Mouse (Mus musculus) thymus, postnatal 4 days (tissue): ENCODE measurements at regions not wholly inside any gene's neighbourhood (a gene's known extent, or its start where the extent isn't known, plus 50 kb on each side); places are given as distances from the start of the nearest gene placed in this dataset.
A peak's percentile ranks its signal among the peaks of the same experiment; 100 is the strongest.
"Not testable (repeated sequence)": the region's sequence is repeated elsewhere in the genome, so short reads cannot be mapped to it uniquely, and the experiment has no call there.

Experiments used
- DNase-seq: peaks from one replicate; pipeline ENCODE4 v3.0.0; 2021

DNA sequence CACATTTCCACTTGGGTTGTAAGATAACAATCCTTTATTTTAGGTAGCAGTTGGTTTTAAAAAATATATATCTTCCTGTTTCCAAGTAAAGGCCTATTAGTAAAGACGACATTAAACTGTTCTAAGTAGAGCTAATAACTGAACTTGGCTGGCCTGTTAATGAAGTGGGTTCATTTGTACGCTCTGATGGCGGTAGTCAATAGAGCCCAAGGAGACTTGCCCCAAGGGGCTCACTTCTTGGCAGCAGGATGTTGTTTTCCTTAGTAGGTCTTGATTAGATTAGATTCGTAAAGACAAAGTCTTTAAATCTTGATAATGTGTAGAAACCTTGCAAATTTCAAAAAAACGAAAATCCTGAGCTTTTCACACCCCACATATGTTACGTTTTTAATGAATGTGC, 135.4 kb upstream of the Rapgef5 start:
- no peak for DNase-seq

GRCm38 (mm10) chr12:117382727-117383126, 133.6 kb upstream of the Rapgef5 start:
- DNase-seq, result not testable (repeated sequence)

DNA sequence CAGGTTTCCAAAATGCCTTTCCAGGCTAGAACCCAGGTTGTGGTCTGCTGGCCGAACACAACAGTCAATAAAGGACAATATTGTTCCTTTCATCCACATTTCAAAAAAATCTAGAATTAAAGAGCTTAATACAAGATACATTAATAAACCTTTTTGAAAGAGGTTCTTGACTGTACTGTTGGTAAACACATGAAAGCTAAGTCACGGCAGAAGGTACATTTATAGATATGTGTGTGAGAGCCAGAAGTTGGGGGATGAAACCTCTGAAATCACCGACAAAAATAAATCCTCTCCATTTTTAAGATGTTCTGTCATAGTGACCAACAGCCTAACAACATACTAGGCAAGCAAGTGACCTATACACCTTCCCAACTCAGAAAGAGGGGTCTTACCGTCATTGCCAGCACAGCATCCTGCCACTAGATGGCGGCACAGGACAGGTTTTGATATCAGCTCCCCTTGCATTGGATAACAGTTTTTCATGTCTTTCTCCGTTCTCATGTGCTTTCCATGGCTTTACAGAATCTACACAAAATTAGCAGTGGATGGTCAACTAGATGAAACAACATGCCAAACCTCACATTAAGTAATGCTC, 131.1 kb upstream of the Rapgef5 start:
- peak; percentile 92 for DNase-seq

- DNase-seq, result no peak
Measured at GRCm38 (mm10) chr12:117385697-117386096, 130.6 kb upstream of the Rapgef5 start.

- DNase-seq, result no peak
Measured at GRCm38 (mm10) chr12:117386957-117387356, 129.3 kb upstream of the Rapgef5 start.

GRCm38 (mm10) chr12:117389516-117390347, 126.5 kb upstream of the Rapgef5 start:
- DNase-seq, result no peak

DNA sequence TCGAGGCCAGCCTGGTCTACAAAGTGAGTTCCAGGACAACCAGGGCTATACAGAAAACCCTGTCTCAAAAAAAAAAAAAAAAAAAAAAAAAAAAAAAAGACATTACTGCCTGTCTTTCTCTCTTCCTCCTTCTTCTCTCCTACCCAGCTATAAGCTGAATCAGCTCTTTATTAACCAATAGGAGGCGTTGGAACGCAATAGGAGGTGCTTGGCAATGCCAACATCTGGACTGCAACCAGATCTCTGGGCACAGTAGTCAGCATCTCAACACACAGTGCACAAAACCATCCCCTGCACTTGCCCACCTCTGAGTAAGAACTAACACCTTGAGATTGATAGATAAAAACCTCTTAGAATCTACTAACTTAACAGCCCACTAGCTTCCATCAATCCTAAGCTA, 118.8 kb upstream of the Rapgef5 start:
- no peak for DNase-seq

DNA sequence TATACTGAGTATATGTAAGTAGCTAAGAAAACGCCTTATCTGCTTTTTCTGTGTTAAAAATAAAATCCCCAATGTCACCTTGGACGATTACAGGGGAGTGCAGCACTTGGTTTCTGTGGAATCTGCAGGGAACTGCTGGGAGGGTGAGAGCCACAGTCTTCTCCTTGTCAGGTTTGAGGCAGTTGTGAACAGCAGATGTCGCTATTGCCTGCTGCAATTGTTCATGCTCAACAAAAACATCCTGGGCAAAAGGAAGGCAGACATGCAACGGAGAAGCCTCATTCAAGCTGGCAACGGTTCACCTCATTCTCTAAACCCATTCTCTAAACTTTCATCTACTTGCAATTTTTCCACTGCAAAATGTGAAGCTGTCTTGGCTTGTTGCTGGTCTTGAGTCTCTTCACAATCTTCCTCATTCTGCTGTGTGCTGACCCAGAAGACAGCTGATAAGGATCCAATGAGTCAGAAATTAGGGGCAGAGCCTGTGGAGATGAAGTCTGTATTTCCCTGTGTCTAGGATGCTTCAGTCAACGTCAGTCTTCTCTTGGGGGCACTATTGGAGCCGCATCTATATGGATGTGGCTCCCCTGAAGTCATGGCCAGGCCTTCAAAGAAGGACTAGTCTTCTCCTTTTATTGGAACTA, 112.6 kb upstream of the Rapgef5 start:
- peak; percentile 83 for DNase-seq

GRCm38 (mm10) chr12:117404157-117404752, 112.0 kb upstream of the Rapgef5 start:
- no peak for DNase-seq

DNA sequence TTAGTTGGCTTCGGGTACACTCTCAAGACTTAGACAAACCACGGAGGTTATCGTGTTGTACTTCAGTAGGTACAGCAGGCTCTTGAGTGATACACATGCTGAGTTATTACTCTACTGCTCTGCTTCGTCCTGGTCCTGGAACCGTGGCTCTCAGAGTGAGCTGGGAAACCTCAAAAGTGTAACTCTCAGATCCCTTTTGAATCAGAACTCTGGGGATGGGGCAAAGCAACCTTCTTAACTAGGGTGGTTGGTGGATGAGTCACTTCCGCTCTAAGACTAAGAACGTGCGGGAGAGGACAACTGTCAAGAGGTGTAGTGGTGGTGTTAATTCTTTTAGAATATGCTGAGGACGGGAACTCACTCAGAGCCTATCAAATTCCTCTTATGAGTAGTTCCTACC, 109.4 kb upstream of the Rapgef5 start:
- DNase-seq, result no peak

DNA sequence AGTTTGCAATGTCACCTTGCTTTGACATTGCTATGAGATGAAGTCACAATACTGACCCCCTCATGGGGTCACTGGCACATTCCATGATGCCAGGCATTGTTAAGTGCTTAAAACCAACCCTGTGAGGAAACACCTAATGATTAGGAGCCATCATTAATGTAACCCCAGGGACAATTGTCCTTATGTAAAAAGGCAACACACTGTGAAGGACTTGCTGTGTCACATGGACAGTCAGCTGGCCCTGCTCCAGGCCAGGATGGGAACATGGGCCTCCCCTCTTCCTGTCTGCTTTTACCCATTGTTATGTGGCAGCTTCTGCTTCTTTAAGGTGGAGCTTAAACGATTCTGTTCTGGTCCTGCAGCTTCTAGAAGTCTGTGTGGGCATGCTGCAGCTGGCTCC, 105.7 kb upstream of the Rapgef5 start:
- no peak for DNase-seq

GRCm38 (mm10) chr12:117412257-117412656, 104.0 kb upstream of the Rapgef5 start:
- DNase-seq, result no peak

GRCm38 (mm10) chr12:117412779-117413505, 103.3 kb upstream of the Rapgef5 start:
- DNase-seq, result no peak

DNA sequence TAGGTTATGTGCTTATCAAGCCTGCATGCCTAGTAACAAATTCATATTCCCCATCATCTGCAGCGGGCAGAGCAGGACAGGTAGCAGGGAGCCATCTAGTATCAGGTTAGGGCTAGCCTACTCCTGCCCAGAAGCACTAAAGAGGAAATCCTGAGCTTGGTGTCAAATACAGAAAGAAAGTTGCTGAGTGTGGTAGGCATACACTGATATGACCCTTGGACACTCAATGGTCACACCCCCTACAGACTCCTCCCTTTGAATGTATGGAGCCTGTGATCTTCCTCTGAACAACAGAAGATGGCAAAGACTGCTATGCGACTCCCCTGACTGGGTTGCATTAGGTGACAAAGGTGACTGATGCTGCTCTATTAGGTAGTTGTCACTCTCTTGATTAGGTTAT, 102.3 kb upstream of the Rapgef5 start:
- DNase-seq, result no peak

DNA sequence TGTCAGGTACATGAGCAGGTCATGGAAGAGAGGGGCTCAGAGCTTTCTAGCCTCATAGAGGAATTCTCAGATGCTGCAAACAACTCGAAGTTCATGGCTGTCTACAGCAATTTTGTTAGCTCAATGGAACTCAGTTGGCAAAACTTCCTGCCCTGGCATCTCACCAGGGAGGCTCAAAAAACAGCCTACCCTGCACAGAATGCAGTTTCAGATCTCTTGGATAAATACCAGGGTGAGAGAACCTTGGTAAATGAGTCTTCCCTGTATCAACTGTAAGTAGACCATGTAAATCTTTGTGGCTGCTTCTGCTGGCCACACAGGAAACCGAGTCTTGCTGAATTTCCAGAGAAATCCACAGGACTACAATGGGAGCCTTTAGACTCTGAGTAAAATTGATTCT, 101.1 kb upstream of the Rapgef5 start:
- DNase-seq, result no peak

DNA sequence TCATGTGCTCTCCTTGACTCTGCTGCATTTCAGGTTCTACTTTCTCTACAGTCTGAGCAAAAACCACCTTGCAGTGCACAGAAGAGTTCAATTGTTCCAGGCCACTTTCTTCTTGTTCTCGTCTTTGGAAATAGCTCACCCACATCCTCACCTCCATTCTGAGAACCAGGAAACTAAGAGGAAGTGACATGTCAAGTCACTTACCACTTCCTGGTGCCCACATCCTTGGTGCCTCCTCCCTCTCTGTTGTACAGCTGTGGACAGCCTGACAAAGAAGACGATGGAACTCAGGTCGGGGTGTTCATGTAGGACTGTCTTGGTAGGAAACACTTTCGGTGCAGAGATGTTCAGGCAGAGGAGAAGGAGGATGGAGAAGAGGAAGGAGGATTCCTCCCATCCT, 98.3 kb upstream of the Rapgef5 start:
- peak; percentile 25 for DNase-seq

- no peak for DNase-seq
Measured at GRCm38 (mm10) chr12:117422315-117422978, 93.8 kb upstream of the Rapgef5 start.

DNA sequence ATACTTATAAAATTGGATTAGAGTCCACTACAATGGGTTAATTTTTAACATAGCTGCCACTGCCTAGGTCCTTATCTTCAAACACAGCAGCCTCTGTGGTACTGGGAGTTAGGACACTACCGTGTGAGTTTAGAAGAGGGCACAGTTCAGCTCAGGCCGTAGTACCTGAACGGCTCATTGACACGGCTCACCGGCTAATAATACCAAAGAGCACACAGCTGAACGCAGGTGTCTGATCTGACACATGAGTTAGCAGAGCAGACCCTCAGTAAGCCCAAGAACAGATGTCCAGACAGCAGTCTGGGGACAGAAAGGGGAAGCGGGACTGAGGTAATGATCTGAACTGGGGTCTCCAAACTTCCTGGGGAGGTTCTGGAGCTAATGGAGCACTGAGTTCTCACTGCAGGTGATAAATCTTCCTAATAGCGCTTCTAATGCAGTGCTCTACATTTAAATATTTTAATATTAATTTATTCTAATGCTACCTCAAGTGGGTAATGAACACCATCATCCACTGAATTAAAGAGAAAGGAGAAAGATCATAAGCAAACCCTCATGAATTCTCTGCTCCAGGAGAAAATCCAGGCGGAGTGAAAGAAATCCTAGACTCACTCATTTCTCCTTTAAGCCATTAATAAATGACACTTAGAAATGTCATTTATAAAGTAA, 90.8 kb upstream of the Rapgef5 start:
- no peak for DNase-seq

- peak; percentile 72 for DNase-seq
Measured at GRCm38 (mm10) chr12:117427431-117427830, 88.8 kb upstream of the Rapgef5 start.

- no peak for DNase-seq
Measured at GRCm38 (mm10) chr12:117430886-117431285, 85.4 kb upstream of the Rapgef5 start.

- no peak for DNase-seq
Measured at GRCm38 (mm10) chr12:117432788-117433187, 83.5 kb upstream of the Rapgef5 start.

DNA sequence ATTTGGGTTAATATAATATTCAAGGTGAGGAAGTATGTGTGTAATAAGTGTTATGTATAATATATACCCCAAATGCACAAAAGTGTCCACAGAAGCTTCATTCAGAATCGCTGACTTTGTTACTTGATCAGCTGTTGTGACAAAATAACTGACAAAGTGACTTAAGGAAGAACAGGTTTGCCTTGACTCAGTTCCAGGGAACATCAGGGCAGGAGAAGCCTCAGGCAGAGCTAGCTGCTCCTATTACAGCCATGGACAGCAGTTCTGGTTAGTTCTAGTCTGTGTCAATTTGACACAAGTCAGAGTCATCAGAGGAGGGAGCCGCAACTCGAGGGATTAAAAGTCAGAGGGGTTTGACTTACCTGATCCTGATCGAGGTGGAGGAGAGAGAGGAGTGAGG, 79.3 kb upstream of the Rapgef5 start:
- no peak for DNase-seq
